Mouse (Mus musculus) hindbrain, embryonic 14.5 days (tissue): ENCODE measurements around the gene Fam172a. TPM values are rescaled to one million over a fixed set of nuclear protein-coding genes. Genes with fewer than 3 reads are reported as not detected.

Experiments used
- ATAC-seq: fragments of 200-750 bp; cut with Nextera tagmentation; 2 replicates; pipeline ENCODE4 v1.8.0; 2017; ENCODE audit warnings: moderate number of reproducible peaks, mild to moderate bottlenecking, moderate TSS enrichment, moderate library complexity; ENCODE audit not compliant: low FRiP score
- DNase-seq: peaks from one replicate; pipeline ENCODE4 v3.0.0-alpha.2; 2015; ENCODE audit warnings: low spot score
- H3K27ac ChIP-seq: fragments of 300-500 bp; sonication (generic); 2 replicates; pipeline ENCODE4 v1.5.1; 2014; ENCODE audit warnings: mild to moderate bottlenecking, moderate library complexity
- H3K27me3 ChIP-seq: fragments of 300-500 bp; sonication (generic); 2 replicates; pipeline ENCODE4 v1.6.1; 2014; ENCODE audit warnings: mild to moderate bottlenecking, low read length, mixed read lengths; ENCODE audit not compliant: control insufficient read depth, insufficient read depth
- H3K36me3 ChIP-seq: fragments of 300-500 bp; sonication (generic); replicated peaks from 2 replicates; pipeline ENCODE4 v1.6.1; 2014; ENCODE audit not compliant: control insufficient read depth, insufficient read depth
- H3K4me1 ChIP-seq: fragments of 300-500 bp; sonication (generic); replicated peaks from 2 replicates; pipeline ENCODE4 v1.6.1; 2014; ENCODE audit warnings: antibody characterized with exemption, low read length, mixed read lengths; ENCODE audit not compliant: control insufficient read depth, insufficient read depth
- H3K4me2 ChIP-seq: fragments of 300-500 bp; sonication (generic); replicated peaks from 2 replicates; pipeline ENCODE4 v1.6.1; 2014; ENCODE audit warnings: mild to moderate bottlenecking, moderate library complexity
- H3K4me3 ChIP-seq: fragments of 300-500 bp; sonication (generic); replicated peaks from 2 replicates; pipeline ENCODE4 v1.5.1; 2014; ENCODE audit warnings: mild to moderate bottlenecking, low read length
- H3K9ac ChIP-seq: fragments of 300-500 bp; sonication (generic); 2 replicates; pipeline ENCODE4 v1.6.1; 2014
- H3K9me3 ChIP-seq: fragments of 300-500 bp; sonication (generic); 2 replicates; pipeline ENCODE4 v1.6.1; 2016; ENCODE audit warnings: low read length; ENCODE audit not compliant: control insufficient read depth
- WGBS: fragments of 180-500 bp; shearing (Covaris S2); extraction: QIAGEN DNeasy Blood & Tissue Kit; methylation state at CpG from one replicate; pipeline ENCODE4 v1.1.7; 2014; 5-methylcytosine and 5-hydroxymethylcytosine counted together
- polyA plus RNA-seq: library from polyadenylated mRNA; unstranded; fragments of >200 nt; fragmentation: Nextera tagmentation; extraction: Ambion mirVana; gene quantifications from 2 replicates; pipeline ENCODE4 v1.2.1, GENCODE M21; 2014

Gene Fam172a
- polyA plus RNA-seq, 1 experiment from 2014 or later: 42.1 TPM

DNA sequence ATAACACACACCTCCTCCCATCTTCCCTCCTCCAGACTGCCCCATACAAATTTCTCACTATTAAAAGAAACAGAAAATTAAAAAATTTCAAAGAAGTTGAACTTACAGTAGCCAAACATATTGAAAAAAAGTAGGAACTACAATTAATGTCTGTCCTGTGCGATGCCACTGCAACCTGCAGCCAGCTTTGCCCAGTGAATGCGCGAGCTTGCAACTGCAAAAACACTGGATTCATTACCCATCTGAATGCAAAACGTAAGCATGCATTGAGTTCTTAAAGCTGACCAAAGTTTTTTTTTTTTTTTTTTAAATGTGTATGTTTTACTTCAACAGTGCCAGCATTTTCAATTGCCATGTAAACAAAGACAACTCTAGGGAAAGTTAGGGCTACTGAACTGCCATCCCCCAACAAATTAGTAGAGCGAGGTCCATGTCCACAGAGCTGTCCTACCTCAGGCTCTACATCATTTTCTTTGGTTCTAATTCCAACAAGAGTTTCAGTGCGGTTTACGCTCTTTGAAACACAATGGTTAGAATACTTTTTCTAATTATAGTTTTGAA lies 494.5 kb downstream of the Fam172a start:
- Histone ChIP-seq H3K27me3 (no peaks in the 10 kb centered on the region), H3K9me3 (no peaks in the 10 kb centered on the region), H3K27ac (peak overlapping the region; percentile 100), H3K4me2 (peak overlapping the region; percentile 90), H3K4me1 (peaks cover 7% of the 10 kb centered on the region), H3K36me3 (peaks cover 33% of the 10 kb centered on the region), H3K4me3 (peak overlapping the region; percentile 99), H3K9ac (peak overlapping the region; percentile 100)
- peak; percentile 41 for DNase-seq
- WGBS: 10% methylated on average over 7 of the region's 7 CpGs
- no peak for ATAC-seq

DNA sequence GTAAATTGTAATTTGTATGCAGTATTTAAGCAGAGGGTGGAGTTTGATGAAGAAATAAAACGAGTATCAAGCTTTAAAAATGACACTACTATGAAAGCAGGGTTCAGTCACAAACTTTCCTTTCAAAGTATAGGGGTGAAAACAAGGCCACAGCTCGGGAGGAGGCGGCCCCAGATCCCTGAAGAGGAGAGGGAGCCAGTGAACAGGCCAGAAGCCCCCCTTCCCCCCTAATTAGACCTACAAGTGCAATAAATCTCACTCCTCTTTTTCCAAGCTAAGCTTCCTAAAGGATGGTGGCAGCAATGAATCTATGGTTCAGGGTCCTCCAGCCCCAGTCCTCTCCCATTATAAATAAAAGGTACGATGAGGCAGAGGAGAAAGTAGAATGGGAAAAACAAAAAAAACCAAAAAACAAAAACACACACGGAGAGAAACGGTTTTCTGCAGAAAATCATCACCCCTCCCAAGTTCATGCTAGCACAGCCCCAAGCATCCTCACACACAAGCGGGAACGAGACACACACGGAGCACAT lies 495.5 kb downstream of the Fam172a start:
- DNase-seq: peak; percentile 45
- Histone ChIP-seq H3K27ac (peak overlapping the region; percentile 100), H3K9me3 (no peaks in the 10 kb centered on the region), H3K4me1 (no peaks in the 10 kb centered on the region; the same call in 1 of the 2 replicates), H3K4me2 (peak overlapping the region; percentile 90), H3K9ac (peak overlapping the region; percentile 100), H3K27me3 (no peaks in the 10 kb centered on the region), H3K36me3 (peaks cover 26% of the 10 kb centered on the region), H3K4me3 (peak overlapping the region; percentile 99)
- no peak for ATAC-seq
- under 1% methylated on average over 9 of the region's 9 CpGs for WGBS

DNA sequence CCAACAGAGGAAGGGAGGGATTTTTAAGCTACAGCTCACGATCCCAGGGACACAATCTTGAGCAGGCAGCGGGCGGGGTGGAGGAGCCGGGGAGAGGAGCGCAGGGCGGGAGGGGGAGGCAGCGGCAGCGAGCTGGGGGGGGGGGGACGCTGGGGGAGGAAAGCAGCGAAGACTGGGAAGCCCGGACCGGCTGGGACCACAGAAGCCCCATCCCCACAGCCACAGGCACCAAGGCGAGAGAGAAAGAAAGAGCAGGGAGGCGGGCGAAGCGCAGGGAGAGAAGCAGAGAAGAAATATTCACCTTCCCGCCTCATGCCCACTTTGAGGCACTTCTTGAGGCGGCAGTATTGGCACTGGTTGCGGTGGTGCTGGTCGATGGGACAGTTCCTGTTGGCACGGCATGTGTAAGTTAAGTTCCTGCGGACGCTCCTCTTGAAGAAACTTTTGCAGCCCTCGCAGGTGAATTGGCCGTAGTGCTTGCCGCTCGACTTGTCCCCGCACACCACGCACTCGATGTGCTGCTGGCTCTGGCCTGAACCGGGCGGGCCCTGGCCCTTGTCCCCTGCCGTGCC lies 496.1 kb downstream of the Fam172a start:
- Histone ChIP-seq H3K36me3 (peaks cover 20% of the 10 kb centered on the region), H3K4me3 (peak overlapping the region; percentile 99), H3K4me2 (peak overlapping the region; percentile 90), H3K9ac (peak overlapping the region; percentile 100), H3K9me3 (no peaks in the 10 kb centered on the region), H3K4me1 (no peaks in the 10 kb centered on the region; the same call in 1 of the 2 replicates), H3K27ac (peak overlapping the region; percentile 100), H3K27me3 (no peaks in the 10 kb centered on the region)
- ATAC-seq: no peak
- under 1% methylated on average over 25 of the region's 33 CpGs for WGBS
- DNase-seq: peak; percentile 59

DNA sequence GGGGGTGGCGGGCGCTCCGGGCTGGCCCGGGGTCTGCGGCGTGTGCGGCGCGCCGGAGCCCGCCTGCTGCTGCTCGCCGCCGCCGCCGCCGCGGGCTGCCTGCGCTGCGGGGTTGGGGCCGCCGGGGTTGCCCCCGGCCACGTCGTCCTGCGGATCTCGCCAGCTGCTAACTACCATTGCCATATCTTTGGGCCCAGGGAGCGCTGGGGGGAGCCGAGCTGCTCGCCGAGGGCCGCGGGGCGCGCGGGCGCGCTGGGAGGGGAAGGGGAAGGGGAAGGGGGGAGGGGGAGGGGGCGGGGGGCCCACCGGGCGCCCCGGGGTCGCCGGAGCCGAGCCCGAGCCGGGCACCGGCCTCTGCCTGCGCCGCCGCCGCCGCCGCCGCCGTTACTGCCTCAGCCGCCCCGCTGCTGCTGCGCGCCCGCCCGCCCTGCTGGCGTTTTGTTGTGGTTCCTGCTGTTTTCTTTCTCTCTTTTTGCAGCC lies 496.6 kb downstream of the Fam172a start:
- WGBS: under 1% methylated on average over 31 of the region's 63 CpGs
- peak overlapping the region; percentile 100 for H3K9ac ChIP-seq
- peak overlapping the region; percentile 99 for H3K4me3 ChIP-seq
- H3K4me1 ChIP-seq: no peaks in the 10 kb centered on the region; the same call in 1 of the 2 replicates
- peak overlapping the region; percentile 90 for H3K4me2 ChIP-seq
- no peak for DNase-seq
- H3K36me3 ChIP-seq: peaks cover 16% of the 10 kb centered on the region
- H3K27me3 ChIP-seq: no peaks in the 10 kb centered on the region
- ATAC-seq: no peak
- no peaks in the 10 kb centered on the region for H3K9me3 ChIP-seq
- peak overlapping the region; percentile 100 for H3K27ac ChIP-seq

DNA sequence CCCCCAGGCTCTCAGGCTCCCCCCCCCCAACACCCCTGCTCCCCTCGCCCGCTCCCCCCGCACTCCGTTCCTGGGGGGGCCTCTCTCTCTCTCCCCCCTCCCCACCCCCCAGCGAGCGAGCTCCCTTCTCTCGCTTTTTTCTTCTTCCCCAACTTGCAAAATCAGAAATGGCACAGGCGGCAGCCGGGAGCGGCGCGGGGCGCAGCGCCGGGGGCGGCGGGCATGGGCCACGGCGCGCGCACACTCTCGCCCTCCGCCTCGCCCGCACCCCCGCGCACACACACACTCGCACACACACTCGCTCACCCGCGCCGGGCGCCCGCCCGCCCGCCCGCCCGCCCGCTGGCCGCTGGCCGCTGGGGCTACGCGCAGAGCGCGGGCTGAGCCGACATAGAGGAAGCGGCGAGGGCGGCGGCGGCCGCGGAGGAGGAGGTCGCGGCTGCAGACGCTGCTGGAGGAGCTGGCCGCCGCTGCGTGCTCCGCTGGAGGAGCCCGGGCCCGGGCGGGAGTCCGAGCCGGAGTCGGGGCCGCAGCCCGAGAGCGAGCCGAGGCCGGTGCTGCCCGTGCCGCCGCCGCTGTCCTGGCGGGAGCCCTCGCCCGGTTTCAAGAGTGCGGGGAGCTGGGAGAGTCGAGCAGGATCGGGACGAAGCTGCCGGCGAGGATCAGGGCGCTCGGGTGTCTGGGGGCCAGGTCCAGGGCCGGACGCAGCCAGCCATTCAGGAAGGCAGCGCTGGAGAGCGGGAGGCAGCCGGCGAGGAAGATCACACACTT lies 497.2 kb downstream of the Fam172a start:
- Histone ChIP-seq H3K4me2 (peak overlapping the region; percentile 90), H3K9ac (peak overlapping the region; percentile 100), H3K4me3 (peak overlapping the region; percentile 99), H3K9me3 (no peaks in the 10 kb centered on the region), H3K4me1 (peaks cover under 1% of the 10 kb centered on the region), H3K27ac (peak overlapping the region; percentile 100), H3K27me3 (no peaks in the 10 kb centered on the region), H3K36me3 (peaks cover 16% of the 10 kb centered on the region)
- ATAC-seq: peak; percentile 13
- under 1% methylated on average over 64 of the region's 92 CpGs for WGBS
- peak; percentile 56 for DNase-seq

DNA sequence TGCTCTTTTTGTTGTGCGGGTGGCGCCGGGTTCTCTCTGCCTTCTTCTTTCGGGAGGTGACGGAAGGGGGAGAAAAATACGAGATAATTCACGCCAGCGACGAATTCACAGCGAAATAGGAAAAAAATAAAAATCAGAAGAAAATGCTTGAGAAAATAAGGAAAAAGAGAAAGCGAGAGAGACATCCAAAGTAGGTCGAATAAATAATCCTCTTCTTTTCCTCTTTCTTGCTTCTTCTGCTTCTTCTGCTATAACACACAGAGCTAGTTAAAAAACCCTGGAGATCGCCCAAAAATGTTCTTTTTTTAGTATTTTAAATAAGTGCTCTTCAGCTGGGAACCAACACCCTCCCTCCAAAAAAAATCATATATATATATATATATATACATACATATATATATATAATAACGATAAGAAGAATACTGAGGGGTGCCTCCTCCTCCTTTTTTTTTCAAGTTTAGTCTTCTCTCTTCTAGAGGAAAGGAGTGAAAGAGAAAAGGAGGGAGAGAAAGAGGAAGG lies 497.9 kb downstream of the Fam172a start, which contains the start of gene Nr2f1:
Gene Nr2f1 (minus strand): TSS at position 116 of the 519 bp plus-strand sequence.
- peak within 1 kb of the TSS; percentile 90 for H3K4me2 ChIP-seq
- peak within 1 kb of the TSS; percentile 100 for H3K9ac ChIP-seq
- H3K27me3 ChIP-seq: no peaks in the 10 kb centered on the region
- no peak for DNase-seq
- no peak for ATAC-seq
- no peaks in the 10 kb centered on the region for H3K9me3 ChIP-seq
- H3K27ac ChIP-seq: peak within 1 kb of the TSS; percentile 100
- 0% methylated on average over 14 of the region's 14 CpGs for WGBS
- peak within 1 kb of the TSS; percentile 99 for H3K4me3 ChIP-seq
- H3K36me3 ChIP-seq: peaks cover 11% of the 10 kb centered on the region
- peaks cover 7% of the 10 kb centered on the region for H3K4me1 ChIP-seq

DNA sequence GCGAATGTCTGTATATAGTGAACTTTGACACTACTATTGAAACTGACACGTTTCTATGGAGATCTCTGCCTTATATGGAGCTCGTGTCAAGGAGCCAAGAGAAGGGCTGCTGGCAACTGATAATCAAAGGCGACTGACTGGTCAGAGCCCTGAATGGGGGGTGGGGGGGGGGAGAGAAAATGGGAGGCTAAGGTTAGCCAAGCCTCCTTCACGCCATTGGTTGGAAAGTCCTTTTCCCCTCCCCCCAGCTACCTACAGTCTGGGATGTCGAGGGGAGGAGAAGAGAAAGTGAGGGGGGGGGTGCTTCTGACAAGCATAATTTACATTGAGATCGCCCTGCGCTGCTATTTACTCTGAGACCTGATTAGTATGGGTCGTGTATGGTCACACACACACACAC lies 498.6 kb downstream of the Fam172a start:
- peaks cover 4% of the 10 kb centered on the region; the same call in 1 of the 2 replicates for H3K36me3 ChIP-seq
- H3K27ac ChIP-seq: peak overlapping the region; percentile 100
- DNase-seq (peak; percentile 88), ATAC-seq (peak; percentile 63)
- H3K4me3 ChIP-seq: peak overlapping the region; percentile 99
- peak overlapping the region; percentile 55 for H3K9ac ChIP-seq
- no peaks in the 10 kb centered on the region for H3K9me3 ChIP-seq
- H3K4me2 ChIP-seq: peak overlapping the region; percentile 90
- no peaks in the 10 kb centered on the region for H3K27me3 ChIP-seq
- 2% methylated on average over 8 of the region's 9 CpGs for WGBS
- peaks cover 12% of the 10 kb centered on the region for H3K4me1 ChIP-seq

DNA sequence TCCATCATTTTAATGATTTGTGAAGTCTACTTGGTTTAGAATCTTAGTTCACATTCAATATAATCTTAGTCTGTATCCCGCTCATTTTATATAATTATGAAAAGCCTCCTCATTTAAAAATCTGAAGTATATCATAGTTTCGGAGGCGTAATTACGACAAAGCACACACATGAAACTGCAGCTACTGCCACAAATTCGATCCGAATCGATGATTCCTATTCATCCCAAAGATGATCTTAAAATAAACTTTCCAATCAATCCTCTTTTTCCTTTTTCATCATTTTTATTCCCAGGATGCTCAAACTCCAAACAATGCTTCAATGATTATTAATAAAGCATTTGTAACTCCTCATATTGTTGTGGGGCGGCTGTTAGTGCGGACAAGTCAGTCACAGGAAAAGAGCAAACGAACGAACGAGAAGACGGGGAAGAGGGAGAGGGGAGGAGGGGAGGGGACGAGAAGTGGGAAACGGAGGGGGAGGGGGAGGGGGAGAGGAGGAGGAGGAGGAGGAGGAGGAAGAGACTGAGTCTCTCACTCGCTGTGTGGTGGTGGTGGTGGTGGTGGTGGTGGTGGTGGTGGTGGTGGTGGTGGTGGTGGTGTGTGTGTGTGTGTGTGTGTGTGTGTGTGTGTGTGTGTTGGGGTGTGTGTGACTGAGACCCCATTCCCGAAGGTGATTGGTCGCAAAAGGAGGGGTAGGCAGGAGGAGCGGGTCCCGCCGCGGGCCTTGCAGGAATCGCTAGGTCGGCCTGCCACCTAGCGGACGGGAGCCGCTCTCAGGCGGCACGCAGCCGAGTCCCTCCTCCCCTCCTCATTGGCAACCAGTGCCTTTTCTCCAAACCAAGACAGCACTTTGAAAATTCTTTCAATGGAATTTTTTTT lies 499.4 kb downstream of the Fam172a start:
- Histone ChIP-seq H3K9ac (peak overlapping the region; percentile 96), H3K9me3 (no peaks in the 10 kb centered on the region), H3K4me2 (peak overlapping the region; percentile 90), H3K4me1 (peaks cover 18% of the 10 kb centered on the region), H3K27me3 (no peaks in the 10 kb centered on the region), H3K36me3 (no peaks in the 10 kb centered on the region), H3K27ac (peak overlapping the region; percentile 100), H3K4me3 (peak overlapping the region; percentile 99)
- DNase-seq: peak; percentile 94
- peak; percentile 72 for ATAC-seq
- under 1% methylated on average over 27 of the region's 30 CpGs for WGBS
